Mouse (Mus musculus): ENCODE measurements around the gene Nceh1.

- TF ChIP-seq CTCF (IDR thresholded peaks at IDR 0.05; ENCODE audit: low read depth) (no peak), EP300 (optimal IDR thresholded peaks at IDR 0.05) (no peak)
These were observed 52.2 kb downstream of the Nceh1 start for GRCm38 (mm10) chr3:27234976-27235375.
